Mouse (Mus musculus) myocyte (in vitro differentiated cells): ENCODE data around the gene Pkig.

Experiments
- CEBPB ChIP-seq: IDR thresholded peaks from 2 replicates; pipeline ENCODE4 v1.6.1; 2011; ENCODE audit warnings: mild to moderate bottlenecking, moderate library complexity; ENCODE audit not compliant: poor library complexity, insufficient read depth, severe bottlenecking
- E2F4 ChIP-seq: IDR thresholded peaks from one replicate; pipeline ENCODE4 v1.6.1; 2011; ENCODE audit warnings: mild to moderate bottlenecking, control low read depth, moderate library complexity; ENCODE audit not compliant: insufficient read depth
- MAX ChIP-seq: IDR thresholded peaks from one replicate; pipeline ENCODE4 v1.6.1; 2011; ENCODE audit warnings: low read depth, mild to moderate bottlenecking, control low read depth
- MYOD1 ChIP-seq, 3 experiments: IDR thresholded peaks; one replicate each; pipeline ENCODE4 v1.6.1; 2011; ENCODE audit warnings: control low read depth in 2 of 3, low read depth in 2 of 3, mild to moderate bottlenecking in 2 of 3, moderate library complexity in 1 of 3; ENCODE audit not compliant: insufficient read length in 2 of 3, control insufficient read depth in 1 of 3
- MYOG ChIP-seq, 3 experiments: IDR thresholded peaks; one replicate each; pipeline ENCODE4 v1.6.1; 2011; ENCODE audit warnings: control low read depth in 2 of 3, low read depth in 2 of 3, mild to moderate bottlenecking in 2 of 3; ENCODE audit not compliant: insufficient read length in 2 of 3, control insufficient read depth in 1 of 3, insufficient read depth in 1 of 3
- POLR2A ChIP-seq: IDR thresholded peaks from one replicate; pipeline ENCODE4 v1.6.1; 2011; ENCODE audit warnings: low read depth, mild to moderate bottlenecking, control low read depth, moderate library complexity; ENCODE audit not compliant: insufficient read length
- POLR2AphosphoS2 ChIP-seq: IDR thresholded peaks from one replicate; pipeline ENCODE4 v1.6.1; 2011; ENCODE audit warnings: low read depth, control low read depth; ENCODE audit not compliant: insufficient read length
- REST ChIP-seq: IDR thresholded peaks from one replicate; pipeline ENCODE4 v1.6.1; 2011; ENCODE audit warnings: mild to moderate bottlenecking, control low read depth, moderate library complexity; ENCODE audit not compliant: insufficient read depth, insufficient read length
- SRF ChIP-seq: IDR thresholded peaks from one replicate; pipeline ENCODE4 v1.6.1; 2011; ENCODE audit warnings: low read depth; ENCODE audit not compliant: control insufficient read depth, insufficient read length
- TCF12 ChIP-seq: IDR thresholded peaks from one replicate; pipeline ENCODE4 v1.6.1; 2011; ENCODE audit warnings: mild to moderate bottlenecking, control low read depth; ENCODE audit not compliant: poor library complexity, insufficient read depth, severe bottlenecking
- TCF3 ChIP-seq: IDR thresholded peaks from one replicate; pipeline ENCODE4 v1.6.1; 2011; ENCODE audit warnings: low read depth, control low read depth; ENCODE audit not compliant: insufficient read length
- USF1 ChIP-seq: IDR thresholded peaks from one replicate; pipeline ENCODE4 v1.6.1; 2011; ENCODE audit warnings: low read depth, mild to moderate bottlenecking, control low read depth, moderate library complexity

- TF ChIP-seq MYOG (IDR thresholded peaks at IDR 0.05; ENCODE audit: control insufficient read depth in 1 of 3, insufficient read depth in 1 of 3, insufficient read length in 2 of 3, low read depth in 2 of 3) (no peak), REST (no peak), POLR2A (no peak), E2F4 (no peak), TCF12 (no peak), USF1 (no peak), POLR2AphosphoS2 (no peak), SRF (no peak), MYOD1 (IDR thresholded peaks at IDR 0.05; ENCODE audit: control insufficient read depth in 1 of 3, insufficient read length in 2 of 3, low read depth in 2 of 3) (no peak), TCF3 (no peak), MAX (no peak), CEBPB (no peak)
Measured at GRCm38 (mm10) chr2:163735980-163736379, 77.8 kb downstream of the Pkig start.
